Mouse (Mus musculus) kidney, adult 10 weeks (tissue): ENCODE measurements around the gene Gm19668. TPM values are rescaled to one million over a fixed set of nuclear protein-coding genes. Genes with fewer than 3 reads are reported as not detected.

ENCODE experiments used
- polyA plus RNA-seq: library from polyadenylated mRNA; stranded (reverse); fragments of 350-450 nt; fragmentation: Illumina TruSeq; extraction: RNeasy Lipid Tissue Mini Kit (QIAGEN cat#74804); gene quantifications from one replicate; pipeline ENCODE4 v1.2.3, GENCODE M21; 2014; ENCODE audit warnings: low read depth, low replicate concordance

Gene Gm19668
- polyA plus RNA-seq = not detected

GRCm38 (mm10) chr10:77798921-77799508 is at the start of gene Gm19668:
Gene Gm19668 (minus strand): TSS chr10:77799133.

GRCm38 (mm10) chr10:77846503-77846902 is 47.6 kb upstream of the Gm19668 start, which contains the start of gene Gm36176:
Gene Gm36176 (plus strand): TSS chr10:77846803.

GRCm38 (mm10) chr10:77835647-77836046 is 36.7 kb upstream of the Gm19668 start, which contains the start of gene Krtap10-10:
Gene Krtap10-10 (plus strand): TSS chr10:77835947.

GRCm38 (mm10) chr10:77826951-77827350 is 28.0 kb upstream of the Gm19668 start, which contains the start of gene Krtap10-4:
Gene Krtap10-4 (minus strand): TSS chr10:77827095.

GRCm38 (mm10) chr10:77814382-77814781 is 15.4 kb upstream of the Gm19668 start, which contains the start of gene Gm2696:
Gene Gm2696 (plus strand): TSS chr10:77814682.

GRCm38 (mm10) chr10:77811743-77812142 is 12.8 kb upstream of the Gm19668 start, which contains the start of gene Gm9507:
Gene Gm9507 (minus strand): TSS chr10:77811843.

GRCm38 (mm10) chr10:77794976-77795375 is 4.0 kb downstream of the Gm19668 start, which contains the start of gene Gm9639:
Gene Gm9639 (minus strand): TSS chr10:77795076.

GRCm38 (mm10) chr10:77787876-77788275 is 11.1 kb downstream of the Gm19668 start, which contains the start of gene Gm7137:
Gene Gm7137 (minus strand): TSS chr10:77788200.

GRCm38 (mm10) chr10:77782442-77782841 is 16.5 kb downstream of the Gm19668 start, which contains the start of gene Gm3250:
Gene Gm3250 (minus strand): TSS chr10:77782542.

GRCm38 (mm10) chr10:77776844-77777243 is 22.1 kb downstream of the Gm19668 start, which contains the start of gene Gm7138:
Gene Gm7138 (minus strand): TSS chr10:77776944.

GRCm38 (mm10) chr10:77771225-77771624 is 27.7 kb downstream of the Gm19668 start, which contains the start of gene Gm3238:
Gene Gm3238 (minus strand): TSS chr10:77771325.

GRCm38 (mm10) chr10:77759582-77759981 is 39.4 kb downstream of the Gm19668 start, which contains the start of gene Gm3233:
Gene Gm3233 (minus strand): TSS chr10:77759682.

GRCm38 (mm10) chr10:77751254-77751653 is 47.7 kb downstream of the Gm19668 start, which contains the start of gene Gm9736:
Gene Gm9736 (minus strand): TSS chr10:77751354.

Other genes starting within 250 kb of the Gm19668 start
- 229 TPM for gene Pttg1ip, start 217.4 kb downstream of the Gm19668 start, polyA plus RNA-seq
- 77.9 TPM for gene Sumo3, start 193.0 kb downstream of the Gm19668 start, polyA plus RNA-seq
- gene Gm49325, start 192.9 kb downstream of the Gm19668 start, polyA plus RNA-seq = not detected
- 6.5 TPM for gene Ube2g2, start 176.9 kb downstream of the Gm19668 start, polyA plus RNA-seq
- gene Tspear, start 112.6 kb downstream of the Gm19668 start, polyA plus RNA-seq = not detected
- gene Gm19402, start 108.4 kb downstream of the Gm19668 start, polyA plus RNA-seq = not detected
- gene Gm9508, start 101.9 kb downstream of the Gm19668 start, polyA plus RNA-seq = not detected
- gene Gm10272, start 92.5 kb downstream of the Gm19668 start, polyA plus RNA-seq = not detected
- not detected for gene Gm10024, start 87.7 kb downstream of the Gm19668 start, polyA plus RNA-seq
- gene Gm10142, start 83.3 kb downstream of the Gm19668 start, polyA plus RNA-seq = not detected
- gene Krtap12-1, start 78.5 kb downstream of the Gm19668 start, polyA plus RNA-seq = not detected
- gene Gm10100, start 72.6 kb downstream of the Gm19668 start, polyA plus RNA-seq = not detected
- not detected for gene Gm18596, start 56.5 kb downstream of the Gm19668 start, polyA plus RNA-seq
- gene Gm9736, start 47.8 kb downstream of the Gm19668 start, polyA plus RNA-seq = not detected
- not detected for gene Gm3233, start 39.5 kb downstream of the Gm19668 start, polyA plus RNA-seq
- gene Gm3238, start 27.8 kb downstream of the Gm19668 start, polyA plus RNA-seq = not detected
- not detected for gene Gm7138, start 22.2 kb downstream of the Gm19668 start, polyA plus RNA-seq
- gene Gm3250, start 16.6 kb downstream of the Gm19668 start, polyA plus RNA-seq = not detected
- not detected for gene Gm7137, start 10.9 kb downstream of the Gm19668 start, polyA plus RNA-seq
- not detected for gene Gm9639, start 4.1 kb downstream of the Gm19668 start, polyA plus RNA-seq
- gene Gm9507, start 12.7 kb upstream of the Gm19668 start, polyA plus RNA-seq = not detected
- not detected for gene Gm2696, start 15.5 kb upstream of the Gm19668 start, polyA plus RNA-seq
- gene Krtap10-4, start 28.0 kb upstream of the Gm19668 start, polyA plus RNA-seq = not detected
- not detected for gene Krtap10-10, start 36.8 kb upstream of the Gm19668 start, polyA plus RNA-seq
- not detected for gene Gm36176, start 47.7 kb upstream of the Gm19668 start, polyA plus RNA-seq
- gene Gm10318, start 53.7 kb upstream of the Gm19668 start, polyA plus RNA-seq = not detected
- not detected for gene Gm3285, start 62.8 kb upstream of the Gm19668 start, polyA plus RNA-seq
- gene Lrrc3, start 103.4 kb upstream of the Gm19668 start, polyA plus RNA-seq = 2.5 TPM
- gene Trpm2, start 171.4 kb upstream of the Gm19668 start, polyA plus RNA-seq = not detected
- 2.7 TPM for gene 1810043G02Rik, start 179.4 kb upstream of the Gm19668 start, polyA plus RNA-seq
- gene Pfkl, start 210.9 kb upstream of the Gm19668 start, polyA plus RNA-seq = 1.4 TPM
- not detected for gene Dnmt3l, start 242.8 kb upstream of the Gm19668 start, polyA plus RNA-seq
- gene Aire, start 244.5 kb upstream of the Gm19668 start, polyA plus RNA-seq = not detected